Mouse (Mus musculus): ENCODE data around the gene Dst.

DNA sequence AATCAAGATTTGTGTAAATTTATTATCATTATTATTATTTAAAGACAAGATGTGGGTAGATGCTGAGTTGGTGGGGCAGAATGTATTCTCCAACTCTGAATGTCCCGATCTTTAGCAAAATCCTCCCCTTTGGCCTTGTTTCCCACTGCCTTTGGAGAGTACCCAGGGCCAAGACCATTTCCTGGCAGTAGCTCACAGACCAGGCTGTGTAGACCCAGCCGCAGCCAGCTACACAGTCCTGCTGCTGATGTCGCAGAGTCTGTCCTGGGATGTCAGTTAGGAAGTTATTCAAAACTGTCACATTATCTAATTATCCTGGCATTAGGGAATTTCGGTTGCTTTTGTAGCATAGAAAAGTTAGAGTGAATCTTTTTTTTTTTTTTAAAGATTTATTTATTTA, 94.3 kb downstream of the Dst start:
- TF ChIP-seq CTCF (IDR thresholded peaks at IDR 0.05; ENCODE audit: low read depth): no peak
- no peak for TF ChIP-seq EP300 (IDR thresholded peaks at IDR 0.05; ENCODE audit: low read depth)

All from heart, postnatal 0 days (tissue).